Mouse (Mus musculus): Measurements from ENCODE around the gene Rwdd3.
A peak's percentile ranks its signal among the peaks of the same experiment; 100 is the strongest.

Rwdd3 gene

DNA sequence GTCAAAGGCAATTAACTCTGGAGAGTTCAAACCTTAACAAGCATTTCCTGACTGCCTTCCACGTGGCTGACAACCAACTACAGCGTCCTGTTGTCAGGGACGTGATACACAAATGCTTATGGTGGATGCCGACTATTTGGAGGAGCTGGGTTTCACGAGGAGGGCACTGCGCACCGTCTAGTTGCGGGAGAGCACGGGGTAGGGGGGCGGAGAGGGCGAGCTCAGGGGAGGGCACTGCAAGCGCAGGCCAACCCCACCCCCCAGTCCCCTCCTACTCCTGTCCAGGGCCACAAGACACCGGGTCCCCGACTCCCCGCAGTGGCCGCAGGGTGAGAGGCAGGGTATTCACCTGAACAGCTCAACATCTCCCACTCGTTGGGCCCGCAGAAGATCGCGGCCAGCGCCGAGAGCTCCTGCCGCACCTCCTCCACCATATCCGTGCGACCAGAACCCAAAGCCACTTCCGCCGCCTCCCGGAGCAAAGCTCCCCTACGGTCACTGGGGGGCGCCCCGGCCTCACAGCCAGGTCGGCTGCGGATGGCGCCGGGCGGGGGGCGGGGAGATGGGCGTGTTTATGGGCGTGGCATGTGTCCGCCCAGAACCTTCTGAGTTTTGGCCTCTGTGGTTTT lies at the start of gene Rwdd3:
TSS of gene Rwdd3 (minus strand) at position 453 of the 629 bp plus-strand sequence.
- DNase-seq (ENCODE audit: low read depth, low spot score), result peak; percentile 68

- no peak for DNase-seq (ENCODE audit: low read depth, low spot score)
Measured at GRCm38 (mm10) chr3:121217011-121217410, 45.5 kb upstream of the Rwdd3 start.

DNA sequence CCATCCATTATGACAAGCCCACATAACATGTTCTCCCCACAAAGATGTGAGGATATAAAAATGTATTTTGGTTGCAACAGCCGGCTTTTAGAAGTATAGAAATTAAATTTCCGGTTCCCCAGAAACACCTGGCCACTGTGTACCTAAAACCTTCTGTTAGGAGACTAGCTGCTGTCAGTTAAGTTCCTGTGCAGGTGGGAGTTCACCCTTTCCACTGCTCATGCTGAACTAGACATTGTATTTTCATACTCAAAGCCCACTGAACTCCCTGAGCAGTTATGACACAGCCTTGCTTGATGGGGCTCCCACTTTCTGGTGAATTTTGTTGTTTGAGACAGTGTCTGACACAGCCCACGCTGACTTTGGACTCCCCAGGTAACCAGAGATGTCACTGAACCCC lies 42.0 kb upstream of the Rwdd3 start:
- no peak for DNase-seq (ENCODE audit: low read depth, low spot score)

GRCm38 (mm10) chr3:121212156-121212555 lies 40.7 kb upstream of the Rwdd3 start:
- no peak for DNase-seq (ENCODE audit: low read depth, low spot score)

- no peak for DNase-seq (ENCODE audit: low read depth, low spot score)
Measured at GRCm38 (mm10) chr3:121208994-121209393, 37.5 kb upstream of the Rwdd3 start.

DNA sequence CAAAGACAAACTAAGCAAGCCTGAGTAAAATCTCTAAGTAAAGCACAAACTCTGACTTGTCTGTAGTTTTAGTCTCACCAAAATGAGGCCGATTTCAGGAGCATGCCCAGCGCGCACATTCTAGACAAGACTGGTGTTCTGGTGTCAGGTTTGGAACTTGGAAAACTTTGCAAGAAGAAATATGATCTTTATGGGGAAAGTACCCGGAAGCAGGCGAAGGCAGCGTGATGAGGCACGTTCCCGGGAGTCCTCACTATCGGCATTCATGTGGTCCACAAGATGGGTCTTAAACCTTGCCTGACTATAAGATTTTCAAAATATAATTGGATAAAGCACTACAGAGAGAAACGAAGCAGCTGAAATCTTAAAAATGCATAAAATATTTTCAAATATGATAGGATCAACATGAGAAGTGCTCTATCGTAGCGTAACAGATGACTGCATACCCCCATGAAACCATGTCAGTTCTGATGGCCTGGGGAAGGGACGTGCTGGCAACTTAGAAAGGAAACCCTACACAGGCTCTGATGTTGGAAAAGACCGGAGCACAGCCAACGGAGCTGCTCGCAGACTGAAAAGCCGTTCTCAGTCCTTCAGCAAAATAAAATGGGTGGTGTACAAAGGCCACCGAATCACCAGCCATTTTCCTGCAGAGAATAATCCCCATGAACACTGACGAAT lies 34.8 kb upstream of the Rwdd3 start:
- no peak for DNase-seq (ENCODE audit: low read depth, low spot score)

GRCm38 (mm10) chr3:121202638-121203037 lies 31.1 kb upstream of the Rwdd3 start:
- DNase-seq (ENCODE audit: low read depth, low spot score), result no peak

DNA sequence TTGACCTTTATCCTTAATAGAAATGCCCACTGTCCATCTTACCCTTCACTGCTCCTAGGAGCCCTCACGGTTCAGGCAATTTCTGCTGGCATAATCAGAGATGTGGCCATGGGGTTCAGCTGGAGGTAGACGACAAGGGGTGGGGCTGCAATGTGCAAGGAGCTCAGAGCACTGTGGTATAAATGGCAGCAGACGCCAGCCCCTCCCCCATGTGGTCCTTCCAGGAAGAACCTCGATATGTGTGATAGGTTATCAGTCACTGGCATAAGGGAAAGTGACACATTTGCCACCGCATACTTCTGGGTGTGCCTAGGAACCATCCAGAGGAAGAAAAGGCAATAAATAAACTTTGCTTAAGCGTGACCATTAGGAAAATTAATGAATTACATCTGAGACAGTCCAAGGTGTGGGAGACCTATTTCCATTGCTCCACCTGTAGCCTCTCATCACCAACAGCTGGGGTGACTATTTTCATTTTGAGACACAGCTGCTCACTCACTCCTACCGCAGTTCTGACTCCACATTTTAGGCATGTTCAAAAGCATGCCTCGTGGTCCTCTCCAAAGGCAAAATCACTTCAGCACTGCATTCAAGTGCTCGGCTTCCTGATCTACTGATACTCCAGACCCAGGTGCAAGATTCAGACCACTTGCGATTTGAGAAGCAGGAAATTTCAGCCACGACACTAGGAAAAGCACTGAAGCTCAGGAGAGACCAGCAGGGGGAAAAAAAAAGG lies 29.7 kb upstream of the Rwdd3 start:
- no peak for DNase-seq (ENCODE audit: low read depth, low spot score)

DNA sequence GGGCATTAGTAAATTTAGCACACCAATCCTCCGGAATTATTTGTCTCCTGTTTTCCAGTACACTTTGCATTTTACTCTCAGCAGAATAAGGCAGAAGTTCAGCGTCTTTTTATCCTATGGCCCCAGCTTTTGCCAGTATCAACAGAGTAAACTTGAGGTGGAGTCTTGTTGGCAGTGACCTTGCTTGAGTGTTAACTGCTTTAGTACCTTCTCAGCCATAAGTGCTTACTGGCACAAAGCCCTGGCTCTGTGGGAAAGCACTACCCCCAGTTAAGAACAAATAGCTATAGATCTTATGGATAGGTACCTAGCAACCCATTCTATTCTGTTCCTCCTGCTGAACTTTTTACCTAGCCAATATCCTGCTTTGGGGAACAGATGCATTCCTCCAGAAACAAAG lies 17.7 kb upstream of the Rwdd3 start:
- DNase-seq (ENCODE audit: low read depth, low spot score), result no peak

DNA sequence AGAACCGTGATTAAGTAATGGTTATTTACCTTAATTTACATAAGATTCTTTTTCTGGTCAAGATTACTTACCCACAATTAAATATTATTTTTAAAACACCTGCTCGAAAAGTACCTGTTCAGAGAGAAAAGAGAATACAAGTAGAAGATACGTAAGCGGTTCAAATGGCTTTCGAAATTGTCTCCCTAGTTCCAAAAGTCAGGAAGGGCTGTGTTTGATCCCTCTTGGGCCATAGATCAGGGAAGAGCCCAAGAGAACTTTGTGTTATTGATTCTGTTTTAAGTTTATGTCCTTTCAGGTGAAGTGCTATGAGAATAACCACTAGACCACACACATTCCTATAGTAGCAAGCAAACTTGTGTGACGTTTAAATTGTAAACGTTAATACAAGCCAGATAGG lies 16.0 kb upstream of the Rwdd3 start:
- no peak for DNase-seq (ENCODE audit: low read depth, low spot score)

GRCm38 (mm10) chr3:121186925-121187324 lies 15.4 kb upstream of the Rwdd3 start:
- DNase-seq (ENCODE audit: low read depth, low spot score), result no peak

DNA sequence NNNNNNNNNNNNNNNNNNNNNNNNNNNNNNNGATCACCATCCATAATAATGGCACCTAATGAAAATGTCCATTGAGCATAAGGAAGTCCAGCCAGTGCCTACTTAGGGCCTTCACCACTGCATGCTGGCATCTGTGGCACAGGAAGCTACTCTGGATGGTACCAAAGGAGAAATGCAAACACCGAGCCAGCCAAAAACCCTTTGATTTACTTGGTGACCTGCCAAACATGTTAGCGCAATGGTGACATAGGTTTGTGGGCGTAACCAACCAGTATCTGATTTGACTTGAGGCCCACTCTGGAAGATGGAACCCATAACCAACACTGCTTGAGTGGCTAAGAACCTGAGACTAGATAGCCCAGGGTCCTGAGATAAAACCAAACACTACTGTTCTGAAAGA lies 13.7 kb upstream of the Rwdd3 start:
- DNase-seq (ENCODE audit: low read depth, low spot score), result no peak

DNA sequence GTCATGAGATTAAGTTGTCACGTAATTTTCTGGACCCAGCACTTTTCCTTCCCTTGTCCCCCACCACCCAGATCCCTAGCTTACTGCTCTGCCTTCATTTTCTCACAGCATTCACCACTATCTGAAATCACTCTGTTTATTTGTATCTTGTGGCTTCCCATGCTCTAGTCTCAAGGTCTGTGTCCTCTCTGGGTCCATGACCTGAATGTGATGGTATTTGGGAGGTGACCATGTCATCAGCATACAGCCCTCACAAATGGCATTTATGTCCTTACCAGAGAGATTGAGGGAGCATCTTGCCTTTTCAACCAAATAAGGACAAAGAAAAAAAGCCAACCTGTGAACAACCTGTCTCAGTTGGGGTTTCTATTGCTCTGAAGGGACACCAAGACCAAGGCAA lies 4.5 kb upstream of the Rwdd3 start:
- DNase-seq (ENCODE audit: low read depth, low spot score), result no peak

GRCm38 (mm10) chr3:121174248-121174945 lies 2.9 kb upstream of the Rwdd3 start:
- DNase-seq (ENCODE audit: low read depth, low spot score), result no peak

DNA sequence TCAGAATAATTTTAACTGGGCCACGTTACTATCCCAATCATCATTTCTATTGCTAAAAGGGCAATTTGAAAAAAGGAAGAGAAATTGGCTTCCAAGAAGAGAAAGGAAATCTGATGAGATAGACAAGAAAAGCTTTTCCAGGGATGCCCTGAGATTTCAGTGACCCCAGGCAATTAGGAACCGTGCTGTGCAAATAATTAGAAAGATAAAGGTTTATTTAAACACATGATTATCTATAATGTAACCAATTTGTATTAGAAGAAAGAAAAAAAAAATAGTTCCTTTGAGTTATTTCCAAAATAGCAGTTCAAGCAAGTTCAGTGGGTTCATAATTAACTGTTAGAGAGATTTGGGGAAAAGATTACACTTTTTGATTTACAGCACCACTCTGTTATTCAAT lies 1.2 kb upstream of the Rwdd3 start:
- no peak for DNase-seq (ENCODE audit: low read depth, low spot score)

- DNase-seq (ENCODE audit: low read depth, low spot score), result no peak
Measured at GRCm38 (mm10) chr3:121171872-121172265, 374 bp upstream of the Rwdd3 start.

DNA sequence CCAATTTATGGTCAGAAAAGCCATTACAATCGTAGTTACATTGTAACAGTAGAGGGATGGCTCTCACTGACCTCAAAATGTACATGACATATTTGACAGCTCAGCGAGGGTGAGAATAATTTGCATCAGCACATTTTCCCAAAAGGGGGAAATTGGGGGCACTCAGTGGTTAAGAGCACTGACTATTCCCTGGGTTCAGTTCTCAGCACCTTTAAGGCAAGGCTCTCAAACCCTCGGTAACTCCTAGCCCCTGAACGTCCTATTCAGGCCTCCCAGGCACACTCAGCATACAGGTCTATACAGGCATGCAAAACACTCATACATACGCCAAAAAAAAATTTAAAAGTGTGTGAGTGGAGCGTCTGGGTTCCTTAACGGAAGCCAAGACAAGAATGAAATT lies 864 bp downstream of the Rwdd3 start:
- DNase-seq (ENCODE audit: low read depth, low spot score), result no peak

GRCm38 (mm10) chr3:121169092-121169942 lies 2.2 kb downstream of the Rwdd3 start:
- DNase-seq (ENCODE audit: low read depth, low spot score), result no peak

GRCm38 (mm10) chr3:121168581-121168980 lies 2.9 kb downstream of the Rwdd3 start:
- no peak for DNase-seq (ENCODE audit: low read depth, low spot score)

GRCm38 (mm10) chr3:121163271-121163819 lies 8.2 kb downstream of the Rwdd3 start:
- DNase-seq (ENCODE audit: low read depth, low spot score), result no peak

DNA sequence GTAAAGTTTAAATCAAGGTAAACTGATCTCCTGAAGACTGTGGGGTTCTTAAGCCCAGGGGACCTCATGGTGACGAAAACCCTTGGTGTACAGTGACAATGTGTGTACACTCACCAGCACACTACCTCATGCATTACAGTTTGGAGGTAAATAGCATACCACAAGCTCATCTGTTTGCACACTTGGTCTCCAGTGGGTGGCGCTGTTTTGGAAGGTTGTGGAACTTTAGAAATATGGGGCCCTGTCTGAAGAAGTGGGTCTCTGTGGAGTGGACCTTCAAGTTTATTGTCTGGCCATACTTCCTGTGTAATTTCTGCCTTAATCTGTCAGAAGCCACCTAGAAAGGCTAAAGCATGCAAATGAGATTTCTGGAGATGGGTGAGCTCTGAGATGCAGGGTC lies 9.8 kb downstream of the Rwdd3 start:
- no peak for DNase-seq (ENCODE audit: low read depth, low spot score)

All from retina, adult 2 months (tissue).